19 mouse cellular contexts compared by ENCODE assay signal in the genomic region with DNA sequence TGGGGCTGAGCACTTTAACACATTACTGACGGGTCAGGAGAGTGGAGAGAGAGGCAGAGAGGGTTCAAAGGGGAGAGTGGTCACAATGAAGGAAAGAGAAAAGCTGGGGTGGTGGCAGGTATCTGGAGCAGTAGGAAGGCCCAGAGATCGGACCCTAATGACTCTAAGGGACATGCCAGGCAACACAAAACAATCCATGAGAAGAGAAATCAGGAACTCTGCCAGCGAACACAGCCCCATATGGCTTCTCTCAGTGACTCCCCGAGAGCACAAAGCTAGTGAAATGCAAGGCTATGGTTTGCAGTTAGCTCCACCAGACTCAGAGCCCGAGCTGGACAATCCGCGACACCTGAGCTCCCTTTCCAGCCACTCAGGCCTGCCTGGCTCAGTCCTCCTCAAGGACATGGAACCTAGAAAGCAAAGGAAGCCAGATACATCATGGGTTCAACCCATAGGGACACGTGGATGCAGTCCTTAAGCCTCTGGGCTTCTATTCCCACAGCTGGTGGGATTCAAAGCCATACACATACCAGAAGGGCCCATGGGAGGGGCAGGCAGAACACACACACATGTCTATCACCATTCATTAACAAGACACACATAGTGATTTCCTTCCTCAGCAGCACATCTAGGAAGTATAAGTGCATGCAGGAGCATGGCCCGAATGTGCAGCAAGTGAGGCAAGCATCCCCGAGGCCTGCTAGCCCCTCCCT. TPM values are rescaled to one million over a fixed set of nuclear protein-coding genes. Genes with fewer than 3 reads are reported as not detected.
DNase-seq lines count a peak whose midpoint lies in the region; ATAC-seq and TF ChIP-seq lines count a peak whose summit lies in the region.
"Had no signal": no experiment of that assay in that cellular context is flagged by ENCODE, and none has a peak within 500 bp of the region (broad histone marks: within the 10 kb centered on the region; RNA-seq: fewer than 3 reads in every experiment).

No protein-coding gene starts in this region.

- H3K9me3 ChIP-seq in embryonic facial prominence, embryonic 14.5 days (ENCODE audit: control insufficient read depth, low read length), result no peaks in the 10 kb centered on the region
- no peaks in the 10 kb centered on the region for H3K9me3 ChIP-seq in embryonic facial prominence, embryonic 10.5 days
- H3K9me3 ChIP-seq: embryonic facial prominence, embryonic 13.5 days; forebrain, embryonic 10.5 days had no signal

- 70% methylated on average over 9 of the region's 10 CpGs for WGBS in embryonic facial prominence, embryonic 14.5 days
- 86% methylated on average over 10 of the region's 10 CpGs for WGBS in embryonic facial prominence, embryonic 10.5 days

- peak; percentile 70; the same call in 1 of the 2 replicates for ATAC-seq in embryonic facial prominence, embryonic 14.5 days (ENCODE audit: low read depth)

- no peak overlapping the region for H3K4me2 ChIP-seq in embryonic facial prominence, embryonic 14.5 days (ENCODE audit: low read depth, low read length)
- H3K4me2 ChIP-seq: embryonic facial prominence, embryonic 13.5 days; midbrain, embryonic 11.5 days had no signal

- H3K27me3 ChIP-seq in embryonic facial prominence, embryonic 14.5 days (replicated peaks; ENCODE audit: control insufficient read depth, insufficient read depth, low read length), result no peaks in the 10 kb centered on the region
- no peaks in the 10 kb centered on the region for H3K27me3 ChIP-seq in embryonic facial prominence, embryonic 10.5 days (replicated peaks; ENCODE audit: low read depth, poor library complexity, severe bottlenecking)
- H3K27me3 ChIP-seq: embryonic facial prominence, embryonic 13.5 days had no signal

- no peak overlapping the region for H3K9ac ChIP-seq in embryonic facial prominence, embryonic 14.5 days (ENCODE audit: low read depth, low read length)
- H3K9ac ChIP-seq: embryonic facial prominence, embryonic 13.5 days; liver, postnatal 0 days had no signal

- DNase-seq in embryonic facial prominence, embryonic 14.5 days (ENCODE audit: low spot score), result peak; percentile 63
- no peak for DNase-seq in embryonic facial prominence, embryonic 10.5 days (ENCODE audit: low spot score)
- DNase-seq in layer of hippocampus, adult 2 months (ENCODE audit: low spot score in 2 of 2), result peak; percentile 21 to 34
- no peak for DNase-seq in layer of hippocampus, postnatal 10 days (ENCODE audit: low spot score in 2 of 2)
- peak; percentile 69 for DNase-seq in cerebellum, adult 11-12 months
- DNase-seq in cerebellum, postnatal 25 days, result peak; percentile 73 to 74
- no peak for DNase-seq in retina, embryonic 14.5 days (ENCODE audit: low spot score)
- no peak for DNase-seq in urinary bladder, adult 18-20 months (ENCODE audit: low spot score in 2 of 2)
- DNase-seq: gastrocnemius, postnatal 25 days; kidney, adult 9 months; kidney, postnatal 4 days; liver; right cerebral cortex, postnatal 4 days; thymus, postnatal 36 days had no signal

- no peak overlapping the region for H3K4me3 ChIP-seq in embryonic facial prominence, embryonic 14.5 days (ENCODE audit: low read depth, low read length)
- H3K4me3 ChIP-seq in embryonic facial prominence, embryonic 10.5 days, result no peak overlapping the region
- no peak overlapping the region for H3K4me3 ChIP-seq in layer of hippocampus, adult 2 months
- H3K4me3 ChIP-seq: embryonic facial prominence, embryonic 13.5 days; forebrain, embryonic 10.5 days had no signal

- H3K36me3 ChIP-seq in embryonic facial prominence, embryonic 14.5 days (ENCODE audit: control insufficient read depth, insufficient read depth, low read length), result no peaks in the 10 kb centered on the region
- no peaks in the 10 kb centered on the region for H3K36me3 ChIP-seq in embryonic facial prominence, embryonic 10.5 days (replicated peaks)
- H3K36me3 ChIP-seq: embryonic facial prominence, embryonic 13.5 days; forebrain, embryonic 10.5 days had no signal

- TF ChIP-seq CTCF in layer of hippocampus, adult 2 months (conservative IDR thresholded peaks at IDR 0.05), result no peak

- no peak overlapping the region for H3K27ac ChIP-seq in embryonic facial prominence, embryonic 14.5 days (replicated peaks; ENCODE audit: low read depth, low read length)
- no peak overlapping the region for H3K27ac ChIP-seq in embryonic facial prominence, embryonic 10.5 days (replicated peaks)
- 0 out of 2 replicates have a peak overlapping the region, but pooled peaks have one; percentile 68 for H3K27ac ChIP-seq in layer of hippocampus, adult 2 months
- H3K27ac ChIP-seq: forebrain, embryonic 10.5 days; macrophage had no signal

- H3K4me1 ChIP-seq in embryonic facial prominence, embryonic 14.5 days (ENCODE audit: control insufficient read depth, insufficient read depth, low read length), result peaks cover 12% of the 10 kb centered on the region
- peaks cover 13% of the 10 kb centered on the region for H3K4me1 ChIP-seq in embryonic facial prominence, embryonic 10.5 days

RNA-seq across cellular contexts. Expression of gene Xxylt1, which starts 33.9 kb away (rescaled TPM):
- polyA plus RNA-seq in embryonic facial prominence, embryonic 14.5 days (2014; fragmentation: Nextera tagmentation; extraction: Ambion mirVana), result 19.1 and 21.2 TPM in 2 replicates
- polyA plus RNA-seq in embryonic facial prominence, embryonic 10.5 days (2016; fragmentation: Nextera tagmentation; extraction: Ambion mirVana), result 14.5 and 16.3 TPM in 2 replicates
- 10 to 100 TPM; 18.2 to 19.0 TPM for total RNA-seq in layer of hippocampus, adult 2 months (2021)
- total RNA-seq in layer of hippocampus, postnatal 10 days (2021), result 10 to 100 TPM; 21.8 to 22.6 TPM

Comparison
In these comparisons a context has a peak if more than half of its experiments do, and no peak if none do; other contexts are left out.
1. DNase-seq: peak in embryonic facial prominence, embryonic 14.5 days (single experiment), layer of hippocampus, adult 2 months (2 of 2), cerebellum, adult 11-12 months (single experiment) and cerebellum, postnatal 25 days (2 of 2); none in embryonic facial prominence, embryonic 10.5 days (single experiment), layer of hippocampus, postnatal 10 days (0 of 2), retina, embryonic 14.5 days (single experiment) and urinary bladder, adult 18-20 months (0 of 2).